Mouse (Mus musculus): ENCODE data around the gene Grn. TPM values are rescaled to one million over a fixed set of nuclear protein-coding genes. Genes with fewer than 3 reads are reported as not detected.
A peak's percentile ranks its signal among the peaks of the same experiment; 100 is the strongest.

Grn gene
- polyA plus RNA-seq, 1 experiment from 2014 or later = 191 TPM

DNA sequence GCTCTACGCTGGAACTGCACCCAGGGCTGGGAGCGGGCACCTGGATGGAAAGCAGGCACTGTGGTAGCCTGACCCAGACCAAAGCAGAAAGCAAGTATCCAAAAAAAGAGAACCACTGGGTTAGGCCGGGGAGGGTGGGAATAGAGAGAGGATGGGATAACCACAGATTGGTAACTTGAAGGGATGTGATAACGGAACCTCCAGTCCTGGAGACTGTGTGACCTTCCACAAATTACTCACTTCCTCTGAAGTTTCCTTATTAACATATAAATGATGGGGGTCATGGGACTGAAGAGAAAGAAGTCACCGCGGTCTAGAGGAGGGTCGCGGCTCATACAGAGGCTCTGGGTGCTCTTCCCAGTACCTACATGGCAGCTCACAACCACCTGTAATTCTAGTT lies 10.1 kb downstream of the Grn start:
- Histone ChIP-seq H3K27me3 (ENCODE audit: insufficient read depth, low read length) (no peaks in the 10 kb centered on the region), H3K9ac (ENCODE audit: low read depth, low read length) (no peak overlapping the region), H3K36me3 (ENCODE audit: insufficient read depth, low read length) (peaks cover 33% of the 10 kb centered on the region), H3K4me3 (replicated peaks; ENCODE audit: low read depth, low read length) (no peak overlapping the region), H3K27ac (no peak overlapping the region), H3K9me3 (replicated peaks; ENCODE audit: low read length) (no peaks in the 10 kb centered on the region), H3K4me2 (ENCODE audit: low read length) (no peak overlapping the region), H3K4me1 (replicated peaks; ENCODE audit: insufficient read depth, low read length) (peaks cover 22% of the 10 kb centered on the region)
- DNase-seq (ENCODE audit: low spot score) = no peak
- TF ChIP-seq CTCF (IDR thresholded peaks at IDR 0.05; ENCODE audit: low read depth) = no peak
- no peak for ATAC-seq (replicated peaks; ENCODE audit: low FRiP score, low read depth)
- WGBS = 80% methylated on average over 8 of the region's 8 CpGs

DNA sequence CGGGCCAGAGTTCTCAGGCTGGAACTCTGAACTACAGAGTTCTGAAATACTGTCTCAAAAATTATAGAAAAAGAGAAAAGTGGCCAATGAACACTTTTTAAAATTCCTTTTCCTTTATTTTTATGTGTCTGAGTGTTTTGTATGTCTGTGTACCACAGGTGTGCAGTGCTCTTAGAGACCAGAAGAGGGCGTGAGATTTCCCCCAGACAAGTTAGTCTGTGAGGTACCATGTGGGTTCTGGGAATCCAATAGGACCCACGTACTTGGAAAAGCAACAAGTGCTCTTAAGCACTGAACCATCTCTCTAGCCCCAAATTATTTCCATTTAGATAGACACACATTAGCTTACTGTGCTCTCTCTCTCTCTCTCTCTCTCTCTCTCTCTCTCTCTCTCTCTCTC lies 11.3 kb downstream of the Grn start:
- Histone ChIP-seq H3K9ac (ENCODE audit: low read depth, low read length) (no peak overlapping the region), H3K4me2 (ENCODE audit: low read length) (no peak overlapping the region), H3K36me3 (ENCODE audit: insufficient read depth, low read length) (peaks cover 21% of the 10 kb centered on the region), H3K4me1 (replicated peaks; ENCODE audit: insufficient read depth, low read length) (peaks cover 33% of the 10 kb centered on the region), H3K27ac (no peak overlapping the region), H3K9me3 (replicated peaks; ENCODE audit: low read length) (no peaks in the 10 kb centered on the region), H3K27me3 (ENCODE audit: insufficient read depth, low read length) (no peaks in the 10 kb centered on the region), H3K4me3 (replicated peaks; ENCODE audit: low read depth, low read length) (no peak overlapping the region)
- DNase-seq (ENCODE audit: low spot score) (no peak), ATAC-seq (replicated peaks; ENCODE audit: low FRiP score, low read depth) (no peak)
- 82% methylated on average over 3 of the region's 3 CpGs for WGBS
- TF ChIP-seq CTCF (IDR thresholded peaks at IDR 0.05; ENCODE audit: low read depth) = peak; percentile 49

DNA sequence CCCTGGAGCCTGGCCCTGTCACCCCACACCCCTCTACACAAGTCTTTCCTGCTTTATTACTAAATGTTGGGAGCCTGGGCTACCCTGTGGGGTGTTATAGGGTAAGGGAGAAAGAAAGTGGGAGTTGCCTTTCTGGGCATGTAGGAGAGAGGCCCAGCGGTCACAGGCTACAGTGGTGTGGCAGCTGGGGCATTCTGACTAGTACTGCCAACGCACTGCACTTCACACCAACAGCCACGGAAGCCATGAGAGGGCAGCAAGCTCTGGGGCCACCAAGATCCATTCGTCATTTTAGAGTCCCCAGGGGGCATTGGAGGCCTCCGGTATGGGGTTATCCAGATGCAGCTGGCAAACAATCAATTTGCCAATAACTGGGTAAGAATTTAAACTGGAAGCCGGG lies 12.0 kb downstream of the Grn start:
- ATAC-seq (replicated peaks; ENCODE audit: low FRiP score, low read depth) = no peak
- WGBS = 84% methylated on average over 6 of the region's 6 CpGs
- no peaks in the 10 kb centered on the region for H3K27me3 ChIP-seq (ENCODE audit: insufficient read depth, low read length)

DNA sequence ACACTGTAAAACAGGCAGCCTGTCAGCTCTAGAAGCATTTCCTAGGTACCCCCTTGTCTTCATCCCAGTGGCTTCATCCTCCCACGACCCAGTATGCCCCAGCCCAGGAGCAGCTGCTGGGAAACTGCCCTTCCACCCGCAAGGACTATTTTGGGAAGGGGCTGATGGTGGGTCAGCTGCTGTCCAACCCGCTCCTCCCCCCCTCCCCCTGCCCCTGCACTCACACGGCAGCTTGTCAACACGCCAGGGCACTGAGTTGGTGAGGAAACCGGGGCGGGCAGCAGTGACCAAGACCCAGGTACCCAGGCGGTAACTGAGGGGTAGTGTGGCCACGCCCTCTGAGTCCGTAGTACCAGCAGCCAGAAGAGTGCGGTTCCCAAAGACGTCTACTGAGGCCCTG lies 13.6 kb downstream of the Grn start:
- H3K36me3 ChIP-seq (ENCODE audit: insufficient read depth, low read length) = peaks cover 19% of the 10 kb centered on the region
- no peak for TF ChIP-seq CTCF (IDR thresholded peaks at IDR 0.05; ENCODE audit: low read depth)
- 63% methylated on average over 12 of the region's 12 CpGs for WGBS

More for the DNA sequence above, 12.0 kb downstream of the Grn start:
- Histone ChIP-seq H3K4me2 (ENCODE audit: low read length) (no peak overlapping the region), H3K36me3 (ENCODE audit: insufficient read depth, low read length) (peaks cover 19% of the 10 kb centered on the region), H3K4me1 (replicated peaks; ENCODE audit: insufficient read depth, low read length) (peaks cover 33% of the 10 kb centered on the region), H3K27ac (no peak overlapping the region), H3K9ac (ENCODE audit: low read depth, low read length) (no peak overlapping the region), H3K4me3 (replicated peaks; ENCODE audit: low read depth, low read length) (no peak overlapping the region), H3K9me3 (replicated peaks; ENCODE audit: low read length) (no peaks in the 10 kb centered on the region)
- no peak for TF ChIP-seq CTCF (IDR thresholded peaks at IDR 0.05; ENCODE audit: low read depth)
- DNase-seq (ENCODE audit: low spot score) = no peak

DNA sequence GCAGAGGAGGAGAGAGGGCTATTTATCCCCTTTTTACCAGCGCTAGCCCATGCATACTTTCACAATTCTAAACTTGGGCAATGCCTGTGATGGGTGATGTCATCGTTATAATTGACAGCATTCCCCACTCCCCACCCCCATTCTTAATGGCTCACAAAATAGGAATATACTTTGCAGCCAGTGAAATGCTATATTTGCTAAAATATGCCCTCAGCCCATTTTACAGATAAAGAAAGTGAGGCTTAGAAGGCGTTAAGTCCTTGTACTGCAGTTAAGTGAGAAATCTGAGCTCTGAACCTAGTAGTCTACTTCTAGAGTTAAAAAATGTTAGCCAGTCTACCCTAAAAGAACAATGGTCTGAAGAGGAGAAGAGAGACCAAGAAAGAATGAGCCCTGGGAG lies 14.2 kb downstream of the Grn start:
- Histone ChIP-seq H3K9me3 (replicated peaks; ENCODE audit: low read length) (no peaks in the 10 kb centered on the region), H3K4me2 (ENCODE audit: low read length) (no peak overlapping the region), H3K27ac (no peak overlapping the region), H3K27me3 (ENCODE audit: insufficient read depth, low read length) (no peaks in the 10 kb centered on the region), H3K36me3 (ENCODE audit: insufficient read depth, low read length) (peaks cover 16% of the 10 kb centered on the region), H3K9ac (ENCODE audit: low read depth, low read length) (no peak overlapping the region), H3K4me1 (replicated peaks; ENCODE audit: insufficient read depth, low read length) (peaks cover 23% of the 10 kb centered on the region), H3K4me3 (replicated peaks; ENCODE audit: low read depth, low read length) (no peak overlapping the region)
- no peak for TF ChIP-seq CTCF (IDR thresholded peaks at IDR 0.05; ENCODE audit: low read depth)
- no peak for ATAC-seq (replicated peaks; ENCODE audit: low FRiP score, low read depth)
- WGBS = 83% methylated on average over 3 of the region's 3 CpGs
- DNase-seq (ENCODE audit: low spot score) = no peak

More for the DNA sequence above, 13.6 kb downstream of the Grn start:
- Histone ChIP-seq H3K4me3 (replicated peaks; ENCODE audit: low read depth, low read length) (no peak overlapping the region), H3K27me3 (ENCODE audit: insufficient read depth, low read length) (no peaks in the 10 kb centered on the region), H3K4me2 (ENCODE audit: low read length) (no peak overlapping the region), H3K9me3 (replicated peaks; ENCODE audit: low read length) (no peaks in the 10 kb centered on the region), H3K9ac (ENCODE audit: low read depth, low read length) (no peak overlapping the region), H3K27ac (no peak overlapping the region), H3K4me1 (replicated peaks; ENCODE audit: insufficient read depth, low read length) (peaks cover 23% of the 10 kb centered on the region)
- no peak for ATAC-seq (replicated peaks; ENCODE audit: low FRiP score, low read depth)
- DNase-seq (ENCODE audit: low spot score) = no peak

DNA sequence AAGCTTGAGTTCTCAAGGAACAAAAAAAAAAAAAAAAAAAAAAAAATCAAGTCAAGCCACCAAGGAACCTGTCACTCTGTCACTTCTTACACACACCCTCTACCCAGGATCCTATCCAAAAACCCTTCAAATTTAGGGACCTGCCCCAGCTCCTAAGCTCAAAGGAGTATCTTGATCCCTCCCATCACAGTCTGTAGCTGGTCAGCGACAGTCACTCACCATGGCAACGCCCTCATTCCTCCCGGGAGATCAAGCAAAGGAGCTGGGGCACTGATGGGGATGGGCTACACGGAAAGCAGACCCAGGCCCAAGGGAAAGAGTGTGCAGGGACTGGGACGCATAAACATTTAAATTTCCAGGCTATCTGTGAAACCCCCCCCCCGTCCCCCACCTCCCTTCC lies 14.7 kb downstream of the Grn start:
- 8% methylated on average over 6 of the region's 6 CpGs for WGBS
- DNase-seq (ENCODE audit: low spot score) (no peak), ATAC-seq (replicated peaks; ENCODE audit: low FRiP score, low read depth) (no peak)
- Histone ChIP-seq H3K36me3 (ENCODE audit: insufficient read depth, low read length) (peaks cover 13% of the 10 kb centered on the region), H3K4me1 (replicated peaks; ENCODE audit: insufficient read depth, low read length) (peaks cover 23% of the 10 kb centered on the region), H3K4me3 (replicated peaks; ENCODE audit: low read depth, low read length) (no peak overlapping the region), H3K27ac (no peak overlapping the region), H3K27me3 (ENCODE audit: insufficient read depth, low read length) (no peaks in the 10 kb centered on the region), H3K9me3 (replicated peaks; ENCODE audit: low read length) (no peaks in the 10 kb centered on the region), H3K9ac (ENCODE audit: low read depth, low read length) (no peak overlapping the region), H3K4me2 (ENCODE audit: low read length) (peak overlapping the region; percentile 94)
- no peak for TF ChIP-seq CTCF (IDR thresholded peaks at IDR 0.05; ENCODE audit: low read depth)

DNA sequence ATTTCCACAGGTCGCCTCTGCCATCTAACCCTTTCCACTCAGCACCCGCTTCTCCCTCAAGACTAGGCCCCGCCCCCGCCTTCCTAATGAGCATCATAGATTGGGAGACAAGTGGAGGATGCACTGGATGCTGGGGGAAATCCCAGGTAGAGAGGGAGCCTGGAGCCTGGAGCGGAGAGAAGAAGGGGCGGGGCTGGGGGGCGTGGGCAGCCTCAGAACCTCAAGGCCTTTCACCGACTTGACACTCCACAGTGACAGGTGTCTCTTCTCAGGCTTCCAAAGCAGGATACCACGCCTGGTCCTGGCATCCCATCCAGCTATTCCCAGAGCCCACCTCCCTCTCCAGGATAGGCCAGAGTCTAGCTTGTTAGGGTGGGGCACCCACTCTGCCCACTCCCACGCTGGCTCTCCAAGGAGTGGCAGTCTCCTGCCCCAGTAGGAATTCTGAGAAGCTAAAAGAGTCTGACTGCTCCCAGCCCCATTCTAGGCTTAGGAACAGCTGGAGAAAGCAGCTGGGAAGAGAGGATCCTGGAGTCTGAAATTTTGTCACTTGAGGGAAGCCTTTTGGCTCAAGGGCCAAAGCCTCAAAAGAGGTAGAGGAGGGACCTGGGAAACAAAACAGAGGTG lies 15.3 kb downstream of the Grn start:
- no peak for TF ChIP-seq CTCF (IDR thresholded peaks at IDR 0.05; ENCODE audit: low read depth)
- whole genome bisulfite sequencing = 11% methylated on average over 10 of the region's 10 CpGs

More for the DNA sequence above, 15.3 kb downstream of the Grn start:
- Histone ChIP-seq H3K36me3 (ENCODE audit: insufficient read depth, low read length) (peaks cover 9% of the 10 kb centered on the region; the same call in 1 of the 2 replicates), H3K27ac (peak overlapping the region; percentile 85), H3K9me3 (replicated peaks; ENCODE audit: low read length) (no peaks in the 10 kb centered on the region), H3K27me3 (ENCODE audit: insufficient read depth, low read length) (no peaks in the 10 kb centered on the region), H3K4me3 (replicated peaks; ENCODE audit: low read depth, low read length) (peak overlapping the region; percentile 93; the same call in 1 of the 2 replicates), H3K4me1 (replicated peaks; ENCODE audit: insufficient read depth, low read length) (peaks cover 23% of the 10 kb centered on the region), H3K4me2 (ENCODE audit: low read length) (peak overlapping the region; percentile 94), H3K9ac (ENCODE audit: low read depth, low read length) (no peak overlapping the region; the same call in 1 of the 2 replicates)
- ATAC-seq (replicated peaks; ENCODE audit: low FRiP score, low read depth) (peak; percentile 34), DNase-seq (ENCODE audit: low spot score) (peak; percentile 83)

Measured in kidney, postnatal 0 days (tissue).